Mouse (Mus musculus): ENCODE results near the gene Ly6g6c.

- TF ChIP-seq POLR2A (IDR thresholded peaks at IDR 0.05; ENCODE audit: insufficient read depth, low read length) (no peak), CTCF (IDR thresholded peaks at IDR 0.05; ENCODE audit: low read depth, low read length) (no peak), EP300 (IDR thresholded peaks at IDR 0.05; ENCODE audit: insufficient read depth, low read depth, low read length) (no peak)
These were observed 896 bp downstream of the Ly6g6c start, which contains the start of gene Mpig6b for GRCm38 (mm10) chr17:35066084-35066483.

Data from ES-Bruce4 (cell line).